Mouse (Mus musculus): ENCODE measurements around the gene Pts.

Pts gene

DNA sequence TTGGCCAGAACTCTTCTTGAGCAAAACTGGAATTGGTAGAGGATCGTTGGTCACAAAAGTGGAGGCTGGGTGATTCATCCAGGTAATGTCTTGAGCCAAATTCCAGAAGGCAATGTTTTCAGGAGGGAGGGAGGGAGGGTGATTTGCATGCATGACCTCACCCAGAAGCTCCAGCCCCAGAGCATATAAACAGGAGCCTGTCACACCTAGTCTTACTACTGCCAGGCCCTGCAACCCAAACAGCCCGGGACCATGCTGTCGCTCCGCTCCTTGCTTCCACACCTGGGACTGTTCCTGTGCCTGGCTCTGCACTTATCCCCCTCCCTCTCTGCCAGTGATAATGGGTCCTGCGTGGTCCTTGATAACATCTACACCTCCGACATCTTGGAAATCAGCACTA lies 34.2 kb downstream of the Pts start, which contains the start of gene Plet1:
Gene Plet1, plus strand, starts transcription at position 215 of the 400 bp plus-strand sequence.
- intact Hi-C loops (cut with DNase I), result no loop called here

GRCm38 (mm10) chr9:50493777-50494176 lies 34.7 kb downstream of the Pts start:
- intact Hi-C loops (cut with DNase I), result no loop called here

- intact Hi-C loops (cut with DNase I), result no loop called here
These were observed 36.9 kb downstream of the Pts start for GRCm38 (mm10) chr9:50491531-50492045.

DNA sequence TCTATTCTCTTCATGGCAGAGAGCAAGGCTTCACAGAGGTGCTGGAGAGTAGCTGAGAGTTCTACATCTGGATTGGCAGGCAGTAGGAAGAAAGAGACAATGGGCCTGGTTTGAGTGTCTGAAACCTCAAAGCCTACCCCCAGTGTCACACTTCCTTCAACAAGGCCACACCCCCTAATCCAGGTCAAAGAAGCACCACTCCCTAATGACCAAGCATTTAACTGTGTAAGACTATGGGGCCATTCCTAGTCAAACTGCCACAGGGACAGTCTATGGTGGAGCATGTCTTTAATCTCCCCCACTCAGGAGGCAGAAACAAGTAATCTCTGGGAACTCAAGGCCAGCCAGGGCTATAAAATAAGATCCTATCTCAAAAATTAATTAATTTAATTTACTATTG lies 37.7 kb downstream of the Pts start:
- intact Hi-C loops (cut with DNase I), result no loop called here

DNA sequence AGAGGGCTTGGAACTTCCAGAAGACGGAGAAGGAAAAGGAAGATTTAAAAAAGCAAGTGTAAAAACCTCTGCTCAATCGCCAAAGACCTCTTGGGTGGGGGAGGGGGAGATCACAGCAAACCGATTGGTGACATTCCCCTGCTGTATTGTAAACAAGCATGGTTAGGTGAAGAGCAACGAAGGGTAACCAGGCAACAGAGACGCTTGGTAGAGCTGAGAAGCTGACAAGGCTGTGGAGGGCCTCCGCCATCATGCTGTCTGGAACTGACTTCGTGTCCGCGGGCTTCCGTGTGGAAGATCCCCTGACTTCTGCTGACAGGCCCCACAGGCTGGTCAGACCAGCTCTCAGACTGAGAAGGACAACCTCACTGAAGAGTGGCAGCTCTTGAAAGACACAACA lies 43.0 kb downstream of the Pts start:
- intact Hi-C loops (cut with DNase I), result no loop called here

- intact Hi-C loops (cut with DNase I), result no loop called here
These were observed 45.8 kb downstream of the Pts start for GRCm38 (mm10) chr9:50482743-50483142.

GRCm38 (mm10) chr9:50479476-50479875 lies 49.0 kb downstream of the Pts start:
- intact Hi-C loops (cut with DNase I), result no loop called here

- intact Hi-C loops (cut with DNase I), result no loop called here
These were observed 49.7 kb downstream of the Pts start for GRCm38 (mm10) chr9:50478826-50479225.

DNA sequence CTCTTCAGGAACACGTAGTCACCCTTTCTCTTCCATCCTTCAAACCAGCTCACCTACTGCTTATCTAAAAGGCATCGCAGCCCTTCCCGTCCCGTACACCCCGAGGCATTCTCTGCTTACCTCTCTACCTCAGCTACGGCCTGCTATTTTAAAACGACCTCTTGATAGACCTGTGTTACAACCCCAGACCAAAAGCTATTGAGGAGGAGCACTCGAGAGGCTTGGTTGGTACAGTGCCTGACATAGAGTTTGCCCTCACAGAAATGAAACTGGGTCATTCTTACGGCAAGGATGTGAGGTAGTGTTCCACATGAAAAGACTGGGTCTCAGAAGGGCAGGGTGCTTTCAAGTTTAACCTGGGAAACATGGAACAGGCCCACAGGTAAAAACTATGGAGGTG lies 51.3 kb downstream of the Pts start:
- intact Hi-C loops (cut with DNase I), result no loop called here

GRCm38 (mm10) chr9:50476651-50477050 lies 51.9 kb downstream of the Pts start:
- intact Hi-C loops (cut with DNase I), result no loop called here

DNA sequence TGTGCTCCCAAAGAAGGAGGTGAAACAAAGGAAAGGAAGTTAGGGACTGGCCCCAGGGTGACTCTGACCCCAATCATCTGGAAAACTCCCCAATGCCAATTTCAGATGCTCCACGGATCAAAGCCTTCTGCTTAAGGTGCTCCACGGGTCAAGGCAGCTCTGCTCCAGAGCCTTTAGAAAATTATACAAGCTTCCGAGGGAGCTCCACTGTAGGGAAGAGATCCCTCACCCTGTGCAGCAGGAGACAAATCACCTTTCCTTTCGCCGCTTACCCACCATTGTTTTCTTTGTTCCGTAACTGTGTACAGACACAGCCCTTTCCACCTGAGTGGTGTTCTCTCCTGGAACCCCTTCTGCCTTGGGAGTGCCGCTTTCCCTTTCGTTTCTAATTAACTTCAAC lies 52.8 kb downstream of the Pts start:
- intact Hi-C loops (cut with DNase I), result no loop called here

GRCm38 (mm10) chr9:50475318-50475717 lies 53.2 kb downstream of the Pts start:
- intact Hi-C loops (cut with DNase I), result no loop called here

Measured in adrenal gland (tissue).